13 mouse cellular contexts compared by ENCODE assay signal in the genomic region with DNA sequence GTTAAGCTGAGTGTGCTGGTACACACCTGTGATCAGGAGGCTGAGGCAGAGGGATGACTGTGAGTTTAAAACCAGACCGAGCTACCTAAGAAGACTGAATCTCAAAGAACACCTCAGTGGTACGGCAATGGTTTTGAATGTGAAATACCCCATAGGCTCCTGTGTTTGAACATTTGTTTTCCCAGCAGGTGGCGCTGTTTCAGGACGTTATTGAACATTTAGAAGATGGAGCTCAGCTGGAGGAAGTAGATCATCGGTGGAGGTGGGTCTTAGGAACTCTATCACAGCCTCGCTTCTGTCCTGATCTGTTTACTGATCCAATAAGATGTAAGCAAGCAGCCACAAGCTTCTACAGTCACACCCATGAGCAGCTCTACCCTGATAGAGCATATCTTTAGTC. TPM values are rescaled to one million over a fixed set of nuclear protein-coding genes. Genes with fewer than 3 reads are reported as not detected.
DNase-seq lines count a peak whose midpoint lies in the region; ATAC-seq and TF ChIP-seq lines count a peak whose summit lies in the region.
"Had no signal": no experiment of that assay in that cellular context is flagged by ENCODE, and none has a peak within 500 bp of the region (broad histone marks: within the 10 kb centered on the region; RNA-seq: fewer than 3 reads in every experiment).

No protein-coding gene starts in this region.

- no peaks in the 10 kb centered on the region for H3K4me1 ChIP-seq in intestine, postnatal 0 days (replicated peaks; ENCODE audit: control insufficient read depth, insufficient read depth, low read length)
- no peaks in the 10 kb centered on the region for H3K4me1 ChIP-seq in intestine, embryonic 16.5 days (ENCODE audit: control insufficient read depth, insufficient read depth, low read length)
- H3K4me1 ChIP-seq in thymus, adult 2 months (replicated peaks; ENCODE audit: control insufficient read depth, insufficient read depth, low read length): no peaks in the 10 kb centered on the region
- no peaks in the 10 kb centered on the region for H3K4me1 ChIP-seq in midbrain, embryonic 16.5 days (ENCODE audit: control insufficient read depth, insufficient read depth, low read length)
- H3K4me1 ChIP-seq: lung, embryonic 15.5 days had no signal

- no peak for TF ChIP-seq POLR2A in thymus, adult 2 months (IDR thresholded peaks at IDR 0.05; ENCODE audit: control insufficient read depth, extremely low read depth, insufficient read depth, low read length, poor library complexity)

- TF ChIP-seq CTCF in intestine, postnatal 0 days (IDR thresholded peaks at IDR 0.05; ENCODE audit: low read depth): peak; percentile 41
- TF ChIP-seq CTCF in thymus, adult 2 months (IDR thresholded peaks at IDR 0.05; ENCODE audit: borderline replicate concordance, control insufficient read depth, extremely low read depth, insufficient read depth, low read length, poor library complexity): no peak

- 70% methylated on average over 6 of the region's 6 CpGs for WGBS in intestine, postnatal 0 days
- WGBS in intestine, embryonic 16.5 days: 77% methylated on average over 6 of the region's 6 CpGs
- 82% methylated on average over 6 of the region's 6 CpGs for WGBS in thymus, adult 2 months
- 82% methylated on average over 6 of the region's 6 CpGs for WGBS in midbrain, embryonic 16.5 days

- no peak for ATAC-seq in intestine, postnatal 0 days
- ATAC-seq in intestine, embryonic 16.5 days: no peak
- ATAC-seq in midbrain, embryonic 16.5 days: no peak
- ATAC-seq: forebrain, embryonic 14.5 days had no signal

- no peak overlapping the region for H3K9ac ChIP-seq in intestine, postnatal 0 days (ENCODE audit: low read depth, low read length)
- H3K9ac ChIP-seq in intestine, embryonic 16.5 days (ENCODE audit: low read depth, low read length): no peak overlapping the region
- no peak overlapping the region for H3K9ac ChIP-seq in midbrain, embryonic 16.5 days (ENCODE audit: low read depth, low read length)
- H3K9ac ChIP-seq: lung, embryonic 15.5 days had no signal

- no peak overlapping the region for H3K4me2 ChIP-seq in intestine, postnatal 0 days (replicated peaks; ENCODE audit: low read depth)
- no peak overlapping the region for H3K4me2 ChIP-seq in intestine, embryonic 16.5 days (ENCODE audit: low read depth, low read length)
- H3K4me2 ChIP-seq in midbrain, embryonic 16.5 days (ENCODE audit: low read length): no peak overlapping the region
- H3K4me2 ChIP-seq: lung, embryonic 15.5 days had no signal

- peak; percentile 12 for DNase-seq in thymus, postnatal 14 days
- DNase-seq in thymus, adult 2 months: no peak
- peak; percentile 63 for DNase-seq in R1 (ENCODE audit: low read depth, low spot score)
- DNase-seq in urinary bladder, adult 2 months (ENCODE audit: low spot score): no peak
- DNase-seq: cerebellum, adult 11-12 months; kidney, adult 11 months; layer of hippocampus, postnatal 36 days had no signal

- no peak overlapping the region for H3K4me3 ChIP-seq in intestine, postnatal 0 days (ENCODE audit: low read depth, low read length)
- no peak overlapping the region for H3K4me3 ChIP-seq in intestine, embryonic 16.5 days (ENCODE audit: low read length)
- no peak overlapping the region for H3K4me3 ChIP-seq in thymus, adult 2 months (ENCODE audit: control insufficient read depth, insufficient read depth, low read length)
- H3K4me3 ChIP-seq in midbrain, embryonic 16.5 days (ENCODE audit: low read depth, low read length): no peak overlapping the region
- H3K4me3 ChIP-seq: lung, embryonic 15.5 days had no signal

- no peaks in the 10 kb centered on the region for H3K9me3 ChIP-seq in intestine, postnatal 0 days (ENCODE audit: control insufficient read depth)
- H3K9me3 ChIP-seq in intestine, embryonic 16.5 days (ENCODE audit: control insufficient read depth, low read length): no peaks in the 10 kb centered on the region
- H3K9me3 ChIP-seq in midbrain, embryonic 16.5 days (replicated peaks; ENCODE audit: control insufficient read depth, low read length, poor library complexity, severe bottlenecking): peaks cover 3% of the 10 kb centered on the region; the same call in 1 of the 2 replicates

- H3K27ac ChIP-seq in intestine, postnatal 0 days (ENCODE audit: low read depth, low read length): no peak overlapping the region
- H3K27ac ChIP-seq in intestine, embryonic 16.5 days (ENCODE audit: low read length): no peak overlapping the region
- H3K27ac ChIP-seq in thymus, adult 2 months (ENCODE audit: control insufficient read depth, insufficient read depth, low read length): no peak overlapping the region
- no peak overlapping the region for H3K27ac ChIP-seq in midbrain, embryonic 16.5 days (ENCODE audit: low read length)
- H3K27ac ChIP-seq: lung, embryonic 15.5 days had no signal

- H3K36me3 ChIP-seq in intestine, postnatal 0 days (ENCODE audit: control insufficient read depth, insufficient read depth): no peaks in the 10 kb centered on the region
- no peaks in the 10 kb centered on the region for H3K36me3 ChIP-seq in intestine, embryonic 16.5 days (ENCODE audit: control insufficient read depth, insufficient read depth, low read length)
- no peaks in the 10 kb centered on the region for H3K36me3 ChIP-seq in thymus, adult 2 months (ENCODE audit: control insufficient read depth, insufficient read depth, low read length)
- H3K36me3 ChIP-seq in midbrain, embryonic 16.5 days (ENCODE audit: control insufficient read depth, insufficient read depth, low read length): no peaks in the 10 kb centered on the region
- H3K36me3 ChIP-seq: lung, embryonic 15.5 days had no signal

- no peaks in the 10 kb centered on the region for H3K27me3 ChIP-seq in intestine, postnatal 0 days (replicated peaks; ENCODE audit: control insufficient read depth, insufficient read depth, low read length)
- H3K27me3 ChIP-seq in intestine, embryonic 16.5 days (replicated peaks; ENCODE audit: control insufficient read depth, insufficient read depth, low read length): no peaks in the 10 kb centered on the region
- H3K27me3 ChIP-seq in thymus, adult 2 months (ENCODE audit: control insufficient read depth, insufficient read depth, low read length): no peaks in the 10 kb centered on the region
- H3K27me3 ChIP-seq in midbrain, embryonic 16.5 days (ENCODE audit: control insufficient read depth, insufficient read depth, low read depth, low read length): no peaks in the 10 kb centered on the region
- H3K27me3 ChIP-seq: lung, embryonic 15.5 days had no signal

RNA-seq across cellular contexts. Expression of a gene that starts 28.3 kb away (rescaled TPM):
- not detected in 2 replicates for polyA plus RNA-seq in intestine, postnatal 0 days (2015; fragmentation: Nextera tagmentation; extraction: Ambion mirVana)
- not detected in 2 replicates for polyA plus RNA-seq in intestine, embryonic 16.5 days (2015; fragmentation: Nextera tagmentation; extraction: Ambion mirVana)
- 1.3 and 1.7 TPM in 2 replicates for polyA plus RNA-seq in thymus, adult 2 months (2012; rRNA removed)
- 15.0 and 19.0 TPM in 2 replicates for polyA plus RNA-seq in midbrain, embryonic 16.5 days (2015; fragmentation: Nextera tagmentation; extraction: Ambion mirVana)
- 0.30 TPM in 1 of 2 replicates, not detected in the other for polyA plus RNA-seq in urinary bladder, adult 2 months (2012; rRNA removed)
- polyA plus RNA-seq: limb, embryonic 11.5 days had no signal

Comparison
In these comparisons a context has a peak if more than half of its experiments do, and no peak if none do; other contexts are left out.
1. DNase-seq: peak in thymus, postnatal 14 days (single experiment) and R1 (single experiment); none in thymus, adult 2 months (single experiment) and urinary bladder, adult 2 months (single experiment).